Mouse (Mus musculus): ENCODE data around the gene Ptma. TPM values are rescaled to one million over a fixed set of nuclear protein-coding genes. Genes with fewer than 3 reads are reported as not detected.
A peak's percentile ranks its signal among the peaks of the same experiment; 100 is the strongest.

Ptma gene
- polyA plus RNA-seq, 1 experiment from 2014 or later = 2,609 TPM

- Histone ChIP-seq H3K4me2 (ENCODE audit: low read depth, low read length) (0 out of 2 replicates have a peak overlapping the region, but pooled peaks have one; percentile 24), H3K36me3 (ENCODE audit: control insufficient read depth, insufficient read depth, low read length) (no peaks in the 10 kb centered on the region), H3K4me3 (ENCODE audit: low read length) (no peak overlapping the region), H3K9me3 (ENCODE audit: control insufficient read depth, low read length) (no peaks in the 10 kb centered on the region), H3K9ac (ENCODE audit: low read length) (peak overlapping the region; percentile 63), H3K27me3 (ENCODE audit: control insufficient read depth, insufficient read depth, low read depth, low read length) (no peaks in the 10 kb centered on the region), H3K4me1 (replicated peaks; ENCODE audit: control insufficient read depth, insufficient read depth, low read length) (peaks cover 34% of the 10 kb centered on the region), H3K27ac (ENCODE audit: low read length) (peak overlapping the region; percentile 99)
- WGBS = 13% methylated on average over 7 of the region's 7 CpGs
- ATAC-seq (ENCODE audit: low read depth) = peak; percentile 6
Observed at GRCm38 (mm10) chr1:86491533-86492094, 34.9 kb upstream of the Ptma start.

GRCm38 (mm10) chr1:86492095-86493070 is 34.1 kb upstream of the Ptma start:
- peak overlapping the region; percentile 63 for H3K9ac ChIP-seq (ENCODE audit: low read length)
- WGBS = 58% methylated on average over 9 of the region's 9 CpGs
- ATAC-seq (ENCODE audit: low read depth) = peak; percentile 11

GRCm38 (mm10) chr1:86493783-86494182 is 32.7 kb upstream of the Ptma start:
- WGBS = 90% methylated on average over 3 of the region's 3 CpGs
- ATAC-seq (ENCODE audit: low read depth) = no peak
- no peak overlapping the region for H3K9ac ChIP-seq (ENCODE audit: low read length)
- no peak overlapping the region for H3K27ac ChIP-seq (ENCODE audit: low read length)
- H3K4me1 ChIP-seq (replicated peaks; ENCODE audit: control insufficient read depth, insufficient read depth, low read length) = peaks cover 43% of the 10 kb centered on the region
- H3K4me3 ChIP-seq (ENCODE audit: low read length) = no peak overlapping the region
- no peaks in the 10 kb centered on the region for H3K9me3 ChIP-seq (ENCODE audit: control insufficient read depth, low read length)
- H3K36me3 ChIP-seq (ENCODE audit: control insufficient read depth, insufficient read depth, low read length) = no peaks in the 10 kb centered on the region
- no peak overlapping the region for H3K4me2 ChIP-seq (ENCODE audit: low read depth, low read length)
- no peaks in the 10 kb centered on the region for H3K27me3 ChIP-seq (ENCODE audit: control insufficient read depth, insufficient read depth, low read depth, low read length)

More at GRCm38 (mm10) chr1:86492095-86493070, 34.1 kb upstream of the Ptma start:
- no peaks in the 10 kb centered on the region for H3K36me3 ChIP-seq (ENCODE audit: control insufficient read depth, insufficient read depth, low read length)
- H3K27me3 ChIP-seq (ENCODE audit: control insufficient read depth, insufficient read depth, low read depth, low read length) = no peaks in the 10 kb centered on the region
- H3K9me3 ChIP-seq (ENCODE audit: control insufficient read depth, low read length) = no peaks in the 10 kb centered on the region
- peak overlapping the region; percentile 99 for H3K27ac ChIP-seq (ENCODE audit: low read length)
- no peak overlapping the region for H3K4me3 ChIP-seq (ENCODE audit: low read length)
- H3K4me1 ChIP-seq (replicated peaks; ENCODE audit: control insufficient read depth, insufficient read depth, low read length) = peaks cover 38% of the 10 kb centered on the region
- H3K4me2 ChIP-seq (ENCODE audit: low read depth, low read length) = 0 out of 2 replicates have a peak overlapping the region, but pooled peaks have one; percentile 24

GRCm38 (mm10) chr1:86496340-86496739 is 30.2 kb upstream of the Ptma start:
- no peak overlapping the region for H3K4me3 ChIP-seq (ENCODE audit: low read length)
- no peaks in the 10 kb centered on the region for H3K36me3 ChIP-seq (ENCODE audit: control insufficient read depth, insufficient read depth, low read length)
- H3K27ac ChIP-seq (ENCODE audit: low read length) = no peak overlapping the region; the same call in 1 of the 2 replicates
- H3K27me3 ChIP-seq (ENCODE audit: control insufficient read depth, insufficient read depth, low read depth, low read length) = no peaks in the 10 kb centered on the region
- H3K9me3 ChIP-seq (ENCODE audit: control insufficient read depth, low read length) = no peaks in the 10 kb centered on the region
- no peak for ATAC-seq (ENCODE audit: low read depth)
- H3K9ac ChIP-seq (ENCODE audit: low read length) = no peak overlapping the region
- no peak overlapping the region for H3K4me2 ChIP-seq (ENCODE audit: low read depth, low read length)
- WGBS = 89% methylated on average over 4 of the region's 4 CpGs
- H3K4me1 ChIP-seq (replicated peaks; ENCODE audit: control insufficient read depth, insufficient read depth, low read length) = peaks cover 46% of the 10 kb centered on the region

GRCm38 (mm10) chr1:86497361-86497760 is 29.2 kb upstream of the Ptma start:
- Histone ChIP-seq H3K9ac (ENCODE audit: low read length) (peak overlapping the region; percentile 21), H3K4me1 (replicated peaks; ENCODE audit: control insufficient read depth, insufficient read depth, low read length) (peaks cover 46% of the 10 kb centered on the region), H3K4me2 (ENCODE audit: low read depth, low read length) (no peak overlapping the region), H3K27me3 (ENCODE audit: control insufficient read depth, insufficient read depth, low read depth, low read length) (no peaks in the 10 kb centered on the region), H3K9me3 (ENCODE audit: control insufficient read depth, low read length) (no peaks in the 10 kb centered on the region), H3K27ac (ENCODE audit: low read length) (peak overlapping the region; percentile 83), H3K4me3 (ENCODE audit: low read length) (no peak overlapping the region), H3K36me3 (ENCODE audit: control insufficient read depth, insufficient read depth, low read length) (no peaks in the 10 kb centered on the region)
- 55% methylated on average over 5 of the region's 5 CpGs for WGBS
- no peak for ATAC-seq (ENCODE audit: low read depth)

- no peaks in the 10 kb centered on the region for H3K9me3 ChIP-seq (ENCODE audit: control insufficient read depth, low read length)
- ATAC-seq (ENCODE audit: low read depth) = 0 out of 2 replicates have a peak, but pooled peaks have one; percentile 14
- H3K36me3 ChIP-seq (ENCODE audit: control insufficient read depth, insufficient read depth, low read length) = no peaks in the 10 kb centered on the region
- no peaks in the 10 kb centered on the region for H3K27me3 ChIP-seq (ENCODE audit: control insufficient read depth, insufficient read depth, low read depth, low read length)
- H3K9ac ChIP-seq (ENCODE audit: low read length) = peak overlapping the region; percentile 21
- WGBS = 40% methylated on average over 3 of the region's 3 CpGs
- H3K27ac ChIP-seq (ENCODE audit: low read length) = peak overlapping the region; percentile 83
- H3K4me3 ChIP-seq (ENCODE audit: low read length) = no peak overlapping the region
- peaks cover 45% of the 10 kb centered on the region for H3K4me1 ChIP-seq (replicated peaks; ENCODE audit: control insufficient read depth, insufficient read depth, low read length)
- no peak overlapping the region for H3K4me2 ChIP-seq (ENCODE audit: low read depth, low read length)
Observed at GRCm38 (mm10) chr1:86497986-86498385, 28.5 kb upstream of the Ptma start.

GRCm38 (mm10) chr1:86498611-86499010 is 27.9 kb upstream of the Ptma start:
- peaks cover 51% of the 10 kb centered on the region for H3K4me1 ChIP-seq (replicated peaks; ENCODE audit: control insufficient read depth, insufficient read depth, low read length)
- no peaks in the 10 kb centered on the region for H3K27me3 ChIP-seq (ENCODE audit: control insufficient read depth, insufficient read depth, low read depth, low read length)
- WGBS = 71% methylated on average over 1 of the region's 1 CpGs
- no peak for ATAC-seq (ENCODE audit: low read depth)
- H3K9me3 ChIP-seq (ENCODE audit: control insufficient read depth, low read length) = no peaks in the 10 kb centered on the region
- H3K27ac ChIP-seq (ENCODE audit: low read length) = peak overlapping the region; percentile 83
- no peaks in the 10 kb centered on the region for H3K36me3 ChIP-seq (ENCODE audit: control insufficient read depth, insufficient read depth, low read length)
- no peak overlapping the region for H3K4me3 ChIP-seq (ENCODE audit: low read length)
- no peak overlapping the region for H3K4me2 ChIP-seq (ENCODE audit: low read depth, low read length)
- H3K9ac ChIP-seq (ENCODE audit: low read length) = peak overlapping the region; percentile 21; the same call in 1 of the 2 replicates

- H3K9ac ChIP-seq (ENCODE audit: low read length) = peak overlapping the region; percentile 45; the same call in 1 of the 2 replicates
- H3K36me3 ChIP-seq (ENCODE audit: control insufficient read depth, insufficient read depth, low read length) = no peaks in the 10 kb centered on the region
Observed at GRCm38 (mm10) chr1:86499903-86500302, 26.6 kb upstream of the Ptma start.

GRCm38 (mm10) chr1:86500681-86501080 is 25.8 kb upstream of the Ptma start:
- ATAC-seq (ENCODE audit: low read depth) = no peak
- Histone ChIP-seq H3K27ac (ENCODE audit: low read length) (peak overlapping the region; percentile 75), H3K4me2 (ENCODE audit: low read depth, low read length) (no peak overlapping the region), H3K36me3 (ENCODE audit: control insufficient read depth, insufficient read depth, low read length) (no peaks in the 10 kb centered on the region), H3K9me3 (ENCODE audit: control insufficient read depth, low read length) (no peaks in the 10 kb centered on the region), H3K4me3 (ENCODE audit: low read length) (no peak overlapping the region), H3K4me1 (replicated peaks; ENCODE audit: control insufficient read depth, insufficient read depth, low read length) (peaks cover 64% of the 10 kb centered on the region), H3K9ac (ENCODE audit: low read length) (no peak overlapping the region), H3K27me3 (ENCODE audit: control insufficient read depth, insufficient read depth, low read depth, low read length) (no peaks in the 10 kb centered on the region)
- 50% methylated on average over 4 of the region's 4 CpGs for WGBS

More at GRCm38 (mm10) chr1:86499903-86500302, 26.6 kb upstream of the Ptma start:
- Histone ChIP-seq H3K27me3 (ENCODE audit: control insufficient read depth, insufficient read depth, low read depth, low read length) (no peaks in the 10 kb centered on the region), H3K4me1 (replicated peaks; ENCODE audit: control insufficient read depth, insufficient read depth, low read length) (peaks cover 57% of the 10 kb centered on the region), H3K9me3 (ENCODE audit: control insufficient read depth, low read length) (no peaks in the 10 kb centered on the region), H3K4me2 (ENCODE audit: low read depth, low read length) (no peak overlapping the region), H3K27ac (ENCODE audit: low read length) (peak overlapping the region; percentile 36), H3K4me3 (ENCODE audit: low read length) (no peak overlapping the region)
- WGBS = 27% methylated on average over 3 of the region's 3 CpGs
- no peak for ATAC-seq (ENCODE audit: low read depth)
